Mouse (Mus musculus): Measurements from ENCODE around the gene Nab2.

DNA sequence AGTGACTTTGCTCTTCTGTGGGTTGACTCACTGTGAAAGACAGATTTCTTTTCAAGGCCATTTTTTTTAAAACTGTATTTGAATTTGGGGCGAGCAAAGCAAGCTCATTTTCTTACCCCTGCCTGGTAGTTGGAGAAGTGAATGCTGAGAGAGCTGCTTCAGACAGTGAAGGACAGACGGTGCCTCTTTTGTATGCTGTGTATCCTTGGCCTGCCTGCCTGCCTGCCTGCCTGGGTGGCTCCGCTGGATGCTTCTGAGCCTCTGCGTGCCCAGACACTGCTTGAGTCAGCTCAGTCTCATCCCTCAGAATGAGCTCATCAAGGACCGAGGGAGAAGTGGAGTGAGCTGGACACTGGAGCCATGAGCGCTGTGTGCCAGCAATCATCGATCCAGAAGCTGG is 30.6 kb upstream of the Nab2 start:
- TF ChIP-seq CTCF (IDR thresholded peaks at IDR 0.05; ENCODE audit: extremely low read depth, insufficient read depth, insufficient read length, insufficient replicate concordance) (no peak), POLR2A (IDR thresholded peaks at IDR 0.05; ENCODE audit: low read depth, low read length) (no peak)

Measured in spleen, adult 2 months (tissue).